16 mouse cellular contexts compared by ENCODE assay signal in genomic region chr6:66101555-66102071, GRCm38 (mm10).
A peak's percentile ranks its signal among the peaks of the same experiment; 100 is the strongest.
DNase-seq lines count a peak whose midpoint lies in the region; ATAC-seq and TF ChIP-seq lines count a peak whose summit lies in the region.
"Had no signal": no experiment of that assay in that cellular context is flagged by ENCODE, and none has a peak within 500 bp of the region (broad histone marks: within the 10 kb centered on the region; RNA-seq: fewer than 3 reads in every experiment).

No protein-coding gene starts in this region.

- no peak for TF ChIP-seq CTCF in cortical plate, adult 2 months (IDR thresholded peaks at IDR 0.05; ENCODE audit: extremely low read depth, insufficient read depth, low read length)

- 0 out of 2 replicates have a peak overlapping the region, but pooled peaks have one; percentile 23 for H3K27ac ChIP-seq in cortical plate, adult 2 months (ENCODE audit: insufficient read depth, low read length)
- H3K27ac ChIP-seq: gastrocnemius, adult 2 months; heart, embryonic 13.5 days; limb, embryonic 12.5 days; liver, embryonic 14.5 days; neural tube, embryonic 12.5 days had no signal

- TF ChIP-seq POLR2A in cortical plate, adult 2 months (IDR thresholded peaks at IDR 0.05; ENCODE audit: extremely low read depth, insufficient read depth, low read length) = no peak

- ATAC-seq in frontal cortex, adult (ENCODE audit: low TSS enrichment) = peak; percentile 93

- peaks cover 2% of the 10 kb centered on the region; the same call in 1 of the 2 replicates for H3K4me1 ChIP-seq in cortical plate, adult 2 months (ENCODE audit: control insufficient read depth, insufficient read depth, low read length)
- H3K4me1 ChIP-seq: heart, embryonic 13.5 days; limb, embryonic 12.5 days; neural tube, embryonic 12.5 days had no signal

- H3K4me3 ChIP-seq in cortical plate, adult 2 months (ENCODE audit: insufficient read depth, low read length) = no peak overlapping the region
- H3K4me3 ChIP-seq: gastrocnemius, adult 2 months; heart, embryonic 13.5 days; limb, embryonic 12.5 days; neural tube, embryonic 12.5 days had no signal

- no peak for DNase-seq in frontal cortex, postnatal 25 days (ENCODE audit: low spot score in 2 of 2)
- DNase-seq in layer of hippocampus, adult 9-11 months = peak; percentile 10
- no peak for DNase-seq in layer of hippocampus, adult 11-12 months (ENCODE audit: low spot score)
- peak; percentile 40 for DNase-seq in brain, adult 2 months (ENCODE audit: low read depth, low spot score)
- DNase-seq in heart, adult 9 months (ENCODE audit: low spot score in 2 of 2) = no peak
- DNase-seq: adrenal gland, postnatal 10 days; cerebellum, adult 8-10 months; gastrocnemius, adult 2 months; heart, postnatal 36 days; kidney, adult 9 months had no signal

Comparison
In these comparisons a context has a peak if more than half of its experiments do, and no peak if none do; other contexts are left out.
1. DNase-seq: peak in layer of hippocampus, adult 9-11 months (single experiment) and brain, adult 2 months (single experiment); none in frontal cortex, postnatal 25 days (0 of 2), layer of hippocampus, adult 11-12 months (single experiment) and heart, adult 9 months (0 of 2).